Mouse (Mus musculus) CH12.LX (cell line): ENCODE data around the gene Pkd1l2. TPM values are rescaled to one million over a fixed set of nuclear protein-coding genes. Genes with fewer than 3 reads are reported as not detected.

Experiments used
- DNase-seq: peaks from one replicate; pipeline ENCODE4 v3.0.0-alpha.2; 2013; ENCODE audit errors: extremely low read depth
- H3K27ac ChIP-seq: 2 replicates; pipeline ENCODE4 v1.5.1; 2012; ENCODE audit warnings: low read depth, mild to moderate bottlenecking, control low read depth, moderate library complexity; ENCODE audit not compliant: insufficient read depth
- H3K27me3 ChIP-seq: replicated peaks from 2 replicates; pipeline ENCODE3; 2012; ENCODE audit warnings: inconsistent platforms
- H3K36me3 ChIP-seq, 2 experiments: replicated peaks in 1 of 2; 2 replicates each; pipeline versions ENCODE3 to v1.6.1; 2012; ENCODE audit warnings: inconsistent platforms in 1 of 2, low read length in 1 of 2, mild to moderate bottlenecking in 1 of 2, mixed read lengths in 1 of 2, moderate library complexity in 1 of 2; ENCODE audit not compliant: control insufficient read depth in 1 of 2, insufficient read depth in 1 of 2
- H3K4me1 ChIP-seq, 2 experiments: 2 replicates each; pipeline ENCODE4 v1.6.1; 2012; ENCODE audit warnings: inconsistent platforms in 1 of 2, moderate library complexity in 1 of 2; ENCODE audit not compliant: insufficient read depth in 2 of 2, control insufficient read depth in 1 of 2
- H3K4me2 ChIP-seq: 2 replicates; pipeline ENCODE4 v1.6.1; 2012; ENCODE audit warnings: low read depth, mild to moderate bottlenecking, control low read depth; ENCODE audit not compliant: poor library complexity, insufficient read depth, severe bottlenecking
- H3K4me3 ChIP-seq, 3 experiments: fragments of 150-350 bp in 1 of 3; sonication (generic) in 1 of 3; replicated peaks in 1 of 3; 2 replicates each; pipeline versions ENCODE3 to v1.5.1; 2011 to 2012; ENCODE audit warnings: low read depth in 2 of 3, low read length in 2 of 3, mild to moderate bottlenecking in 2 of 3, moderate library complexity in 2 of 3, control low read depth in 1 of 3, improper control_type of control experiment in 1 of 3, inconsistent platforms in 1 of 3, mixed read lengths in 1 of 3; ENCODE audit not compliant: poor library complexity in 1 of 3
- H3K79me2 ChIP-seq: replicated peaks from 2 replicates; pipeline ENCODE4 v1.6.1; 2012; ENCODE audit warnings: mild to moderate bottlenecking, moderate library complexity; ENCODE audit not compliant: control insufficient read depth, poor library complexity, insufficient read depth, severe bottlenecking; ENCODE audit errors: extremely low read depth
- H3K9ac ChIP-seq: 2 replicates; pipeline ENCODE4 v1.6.1; 2012; ENCODE audit warnings: low read depth, mild to moderate bottlenecking, control low read depth, moderate library complexity; ENCODE audit not compliant: insufficient read depth
- H3K9me3 ChIP-seq: replicated peaks from 2 replicates; pipeline ENCODE3; 2012; ENCODE audit warnings: low read length, inconsistent platforms, mixed read lengths
- CHD1 ChIP-seq: IDR thresholded peaks from 2 replicates; pipeline ENCODE4 v1.6.1; 2012; ENCODE audit warnings: low read depth, low read length, improper control_type of control experiment, inconsistent platforms
- E2F4 ChIP-seq: IDR thresholded peaks from 2 replicates; pipeline ENCODE4 v1.6.1; 2011; ENCODE audit warnings: low read depth, low read length, improper control_type of control experiment; ENCODE audit not compliant: insufficient replicate concordance
- ELF1 ChIP-seq: IDR thresholded peaks from 2 replicates; pipeline ENCODE4 v1.6.1; 2014; ENCODE audit warnings: low read depth, mild to moderate bottlenecking, inconsistent platforms, low read length, improper control_type of control experiment
- IRF4 ChIP-seq: IDR thresholded peaks from 2 replicates; pipeline ENCODE4 v1.6.1; 2014; ENCODE audit warnings: low read depth, mild to moderate bottlenecking, inconsistent platforms, low read length, improper control_type of control experiment
- JUN ChIP-seq: IDR thresholded peaks from 2 replicates; pipeline ENCODE4 v1.6.1; 2011; ENCODE audit warnings: low read depth, mild to moderate bottlenecking, low read length, improper control_type of control experiment, moderate library complexity; ENCODE audit not compliant: insufficient read depth
- KAT2A ChIP-seq: IDR thresholded peaks from 2 replicates; pipeline ENCODE4 v1.6.1; 2012; ENCODE audit warnings: low read length, improper control_type of control experiment, inconsistent platforms; ENCODE audit not compliant: insufficient replicate concordance
- MAFK ChIP-seq: IDR thresholded peaks from 2 replicates; pipeline ENCODE4 v1.6.1; 2011; ENCODE audit warnings: low read length, improper control_type of control experiment; ENCODE audit not compliant: insufficient replicate concordance
- MAX ChIP-seq: IDR thresholded peaks from 2 replicates; pipeline ENCODE4 v1.6.1; 2011; ENCODE audit warnings: low read length, improper control_type of control experiment
- MAZ ChIP-seq: IDR thresholded peaks from 2 replicates; pipeline ENCODE4 v1.6.1; 2012; ENCODE audit warnings: low read depth, mild to moderate bottlenecking, inconsistent platforms, low read length, improper control_type of control experiment, moderate library complexity
- MEF2A ChIP-seq: IDR thresholded peaks from 2 replicates; pipeline ENCODE4 v1.6.1; 2014; ENCODE audit warnings: low read depth, mild to moderate bottlenecking, inconsistent platforms, low read length, improper control_type of control experiment, borderline replicate concordance
- NRF1 ChIP-seq: IDR thresholded peaks from 2 replicates; pipeline ENCODE4 v1.6.1; 2014; ENCODE audit warnings: low read depth, mild to moderate bottlenecking, inconsistent platforms, low read length, improper control_type of control experiment, moderate library complexity
- PAX5 ChIP-seq: IDR thresholded peaks from 2 replicates; pipeline ENCODE4 v1.6.1; 2012; ENCODE audit warnings: low read length, inconsistent platforms, mixed read lengths
- POLR2A ChIP-seq: IDR thresholded peaks from 2 replicates; pipeline ENCODE4 v1.6.1; 2011; ENCODE audit warnings: low read depth, mild to moderate bottlenecking, improper control_type of control experiment, low read length
- RCOR1 ChIP-seq: conservative IDR thresholded peaks from 2 replicates; pipeline ENCODE4 v1.6.1; 2012; ENCODE audit warnings: low read depth, mild to moderate bottlenecking, inconsistent platforms, low read length, improper control_type of control experiment
- SMC3 ChIP-seq: IDR thresholded peaks from 2 replicates; pipeline ENCODE4 v1.6.1; 2011; ENCODE audit warnings: low read depth, low read length, improper control_type of control experiment
- USF1 ChIP-seq: IDR thresholded peaks from 2 replicates; pipeline ENCODE4 v1.6.1; 2014; ENCODE audit warnings: low read depth, mild to moderate bottlenecking, inconsistent platforms, low read length, improper control_type of control experiment
- USF2 ChIP-seq: conservative IDR thresholded peaks from 2 replicates; pipeline ENCODE4 v1.6.1; 2011; ENCODE audit warnings: low read depth, low read length, improper control_type of control experiment
- ZC3H11A ChIP-seq: IDR thresholded peaks from 2 replicates; pipeline ENCODE4 v1.6.1; 2012; ENCODE audit warnings: low read depth, mild to moderate bottlenecking, inconsistent platforms, low read length, improper control_type of control experiment
- ZMIZ1 ChIP-seq: IDR thresholded peaks from 2 replicates; pipeline ENCODE4 v1.6.1; 2012; ENCODE audit warnings: low read depth, mild to moderate bottlenecking, inconsistent platforms, low read length, improper control_type of control experiment
- ZNF384 ChIP-seq: IDR thresholded peaks from 2 replicates; pipeline ENCODE4 v1.6.1; 2012; ENCODE audit warnings: low read depth, low read length, improper control_type of control experiment, inconsistent platforms
- dilution Hi-C: fragments of 300-500 bp; cut with MboI; formaldehyde crosslinking; loops from 2 replicates; pipeline ENCODE4 v1.14.3; 2020; ENCODE audit warnings: low sequenced_read_pairs; ENCODE audit not compliant: extremely low pct_unique_long_range_greater_than_20kb, extremely low pct_ligation_motif_present
- in situ Hi-C: fragments of 300-500 bp; cut with MboI; formaldehyde crosslinking; loops from 3 replicates; pipeline ENCODE4 v1.14.3; 2019; ENCODE audit warnings: low sequenced_read_pairs, low pct_ligation_motif_present, low pct_unique_long_range_greater_than_20kb, mixed read lengths
- polyA plus RNA-seq: library from polyadenylated mRNA; unstranded; fragments of >175 nt; gene quantifications from 2 replicates; pipeline ENCODE4 v1.2.1, GENCODE M21; 2012; ENCODE audit warnings: low read depth; ENCODE audit not compliant: insufficient read length
- total RNA-seq, 2 experiments: library from RNA; depleted of rRNA; stranded (reverse); fragments of 300-350 nt in 1 of 2; fragments of >200 nt in 1 of 2; gene quantifications; 2 replicates each; pipeline ENCODE4 v1.2.3; 2012 to 2014

Pkd1l2 gene
- total and polyA plus RNA-seq, 3 experiments, result 0.06 TPM; not detected in 2

DNA sequence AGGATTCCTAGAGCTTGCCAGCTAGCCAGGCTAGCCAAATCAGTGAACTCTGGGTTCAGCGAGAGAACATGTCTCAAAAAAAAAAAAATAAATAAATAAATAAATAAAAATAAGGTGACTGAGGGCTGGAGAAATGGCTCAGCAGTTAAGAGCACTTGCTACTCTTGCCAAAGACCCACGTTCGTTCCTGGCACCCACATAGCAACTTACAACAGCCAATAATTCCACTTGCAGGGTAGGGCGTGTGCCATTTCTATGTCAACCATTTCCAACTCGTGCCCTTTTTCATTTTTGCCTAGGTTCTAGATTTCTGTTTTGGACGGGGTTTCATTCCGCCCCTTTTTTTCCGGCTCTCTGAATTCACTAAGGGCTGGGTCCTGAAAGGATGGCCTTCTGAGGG is 104.2 kb downstream of the Pkd1l2 start:
- dilution Hi-C loops, result no loop called here
- H3K4me3 ChIP-seq, result peak overlapping the region; percentile 60 to 80 (median 63)
- H3K9ac ChIP-seq, result no peak overlapping the region; the same call in 1 of the 2 replicates
- no peaks in the 10 kb centered on the region for H3K9me3 ChIP-seq
- H3K4me1 ChIP-seq, result peaks cover 2 to 17% of the 10 kb centered on the region in 2 experiments; a peak in 2 of 4 replicates
- no peaks in the 10 kb centered on the region for H3K27me3 ChIP-seq
- in situ Hi-C loops, result no loop called here
- no peak for DNase-seq
- TF ChIP-seq USF1, result no peak
- no peak for TF ChIP-seq MEF2A
- TF ChIP-seq USF2, result no peak
- no peak for TF ChIP-seq POLR2A
- no peak for TF ChIP-seq ZNF384
- no peak for TF ChIP-seq KAT2A
- TF ChIP-seq RCOR1, result no peak
- TF ChIP-seq E2F4, result no peak
- no peak for TF ChIP-seq SMC3
- no peaks in the 10 kb centered on the region for H3K79me2 ChIP-seq
- peaks cover 0 to 14% of the 10 kb centered on the region in 2 experiments for H3K36me3 ChIP-seq
- peak overlapping the region; percentile 77 for H3K4me2 ChIP-seq
- no peak overlapping the region for H3K27ac ChIP-seq

DNA sequence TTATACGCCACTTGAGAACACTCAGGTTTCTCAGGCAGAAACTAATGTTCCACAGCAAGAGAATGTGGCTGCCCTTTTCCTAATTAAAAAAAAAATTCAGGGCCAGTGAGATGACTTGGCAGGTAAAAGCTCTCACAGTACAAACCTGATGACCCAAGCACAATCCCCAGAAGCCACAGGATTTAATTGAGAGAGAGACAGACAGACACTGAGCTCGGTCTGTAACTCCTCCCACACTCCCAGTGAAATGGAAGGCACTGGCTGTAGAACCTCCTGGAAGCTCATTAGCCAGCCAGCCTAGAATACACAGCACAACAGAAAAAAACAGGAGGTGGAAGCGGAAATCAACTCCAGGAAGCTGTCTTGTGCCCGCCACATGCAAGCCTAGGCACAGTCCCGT is 106.6 kb downstream of the Pkd1l2 start:
- no peak overlapping the region for H3K27ac ChIP-seq
- H3K4me1 ChIP-seq, result peaks cover 2 to 17% of the 10 kb centered on the region in 2 experiments; a peak in 2 of 4 replicates
- dilution Hi-C loops, result no loop called here
- H3K27me3 ChIP-seq, result no peaks in the 10 kb centered on the region
- no peak overlapping the region for H3K4me2 ChIP-seq
- no peaks in the 10 kb centered on the region for H3K9me3 ChIP-seq
- no peak for DNase-seq
- no peaks in the 10 kb centered on the region for H3K79me2 ChIP-seq
- H3K9ac ChIP-seq, result no peak overlapping the region
- no peak overlapping the region for H3K4me3 ChIP-seq
- in situ Hi-C loops, result no loop called here
- H3K36me3 ChIP-seq, result no peaks in the 10 kb centered on the region
- no peak for TF ChIP-seq JUN
- no peak for TF ChIP-seq ZC3H11A
- TF ChIP-seq ELF1, result no peak
- TF ChIP-seq IRF4, result no peak
- TF ChIP-seq NRF1, result no peak
- TF ChIP-seq ZNF384, result no peak
- no peak for TF ChIP-seq CHD1
- TF ChIP-seq MAX, result no peak
- no peak for TF ChIP-seq MAZ
- TF ChIP-seq POLR2A, result no peak
- no peak for TF ChIP-seq MAFK
- TF ChIP-seq ZMIZ1, result no peak
- no peak for TF ChIP-seq PAX5
